Mouse (Mus musculus) heart, adult 2 months (tissue): ENCODE data around the gene Magt1. TPM values are rescaled to one million over a fixed set of nuclear protein-coding genes. Genes with fewer than 3 reads are reported as not detected.
"Not testable (repeated sequence)": the region's sequence is repeated elsewhere in the genome, so short reads cannot be mapped to it uniquely, and the experiment has no call there.

Source experiments
- DNase-seq, 2 experiments: peaks; one replicate each; pipeline ENCODE4 v3.0.0; 2021
- H3K27ac ChIP-seq: fragments of 200-600 bp; 2 replicates; pipeline ENCODE4 v1.8.1; 2022
- H3K27me3 ChIP-seq: fragments of 200-500 bp; 2 replicates; pipeline ENCODE4 v1.6.1; 2012; ENCODE audit warnings: mild to moderate bottlenecking, low read length, inconsistent platforms, mixed read lengths; ENCODE audit not compliant: control insufficient read depth, insufficient read depth
- H3K36me3 ChIP-seq: fragments of 200-500 bp; 2 replicates; pipeline ENCODE4 v1.6.1; 2012; ENCODE audit warnings: low read length, inconsistent platforms; ENCODE audit not compliant: control insufficient read depth, insufficient read depth
- H3K4me1 ChIP-seq: fragments of 200-500 bp; 2 replicates; pipeline ENCODE4 v1.6.1; 2011; ENCODE audit warnings: low read length; ENCODE audit not compliant: control insufficient read depth, insufficient read depth
- H3K4me3 ChIP-seq: fragments of 200-600 bp; 2 replicates; pipeline ENCODE4 v1.8.1; 2022
- H3K79me2 ChIP-seq: fragments of 200-500 bp; replicated peaks from 2 replicates; pipeline ENCODE4 v1.6.1; 2012; ENCODE audit warnings: mild to moderate bottlenecking, inconsistent platforms, low read length, moderate library complexity, mixed read lengths; ENCODE audit not compliant: control insufficient read depth, insufficient read depth
- H3K9ac ChIP-seq: fragments of 200-500 bp; 2 replicates; pipeline ENCODE4 v1.6.1; 2012; ENCODE audit warnings: low read depth, mild to moderate bottlenecking, control low read depth, inconsistent platforms, low read length, mixed read lengths
- CTCF ChIP-seq: fragments of 200-600 bp; IDR thresholded peaks from 2 replicates; pipeline ENCODE4 v1.8.1; 2022; ENCODE audit warnings: antibody characterized with exemption, mild to moderate bottlenecking, moderate library complexity
- EP300 ChIP-seq: fragments of 200-500 bp; IDR thresholded peaks from 2 replicates; pipeline ENCODE4 v1.6.1; 2011; ENCODE audit warnings: low read depth, low read length, control low read depth; ENCODE audit not compliant: insufficient read depth
- POLR2A ChIP-seq: fragments of 200-500 bp; IDR thresholded peaks from 2 replicates; pipeline ENCODE4 v1.6.1; 2011; ENCODE audit warnings: mild to moderate bottlenecking, low read depth, low read length, control low read depth; ENCODE audit not compliant: insufficient read depth
- WGBS: fragments of 180-500 bp; shearing (Covaris S2); methylation state at CpG from one replicate; pipeline ENCODE4 v1.1.7; 2018; 5-methylcytosine and 5-hydroxymethylcytosine counted together
- intact Hi-C: fragments of 180-260 bp; cut with DNase I; formaldehyde crosslinking; loops from one replicate; pipeline ENCODE4 v1.15.1; 2025
- polyA plus RNA-seq: library from polyadenylated mRNA; depleted of rRNA; stranded (reverse); fragments of >200 nt; gene quantifications from 2 replicates; pipeline ENCODE4 v1.2.3, GENCODE M21; 2012
- total RNA-seq, 2 experiments: library from RNA; stranded (reverse); gene quantifications; 2 replicates each; pipeline ENCODE4 v1.2.3; 2021

Gene Magt1
- total and polyA plus RNA-seq, 3 experiments: 6.6 to 58.3 (median 44.0) TPM

DNA sequence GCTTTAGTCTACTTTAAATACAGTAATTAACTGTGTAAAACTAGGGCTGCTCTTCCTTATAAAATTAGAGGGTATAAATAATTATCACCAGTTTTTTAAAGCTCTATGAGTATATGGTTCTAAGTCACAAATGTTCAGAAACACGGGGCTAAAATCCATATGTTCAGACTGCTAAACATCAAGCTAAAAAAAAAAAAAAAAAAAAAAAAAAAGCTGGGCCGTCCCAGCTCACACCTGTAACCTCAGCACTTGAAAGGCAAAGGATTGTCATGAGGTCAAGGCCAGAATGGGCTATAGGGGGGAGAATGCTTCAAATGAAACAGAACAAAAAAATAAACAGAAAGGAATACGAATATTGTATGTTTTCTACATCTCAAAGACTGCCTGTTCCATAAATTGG is 944 bp downstream of the Magt1 start:
- Histone ChIP-seq H3K9ac (no peak overlapping the region; the same call in 1 of the 2 replicates), H3K4me3 (peak overlapping the region; percentile 72), H3K4me1 (no peaks in the 10 kb centered on the region), H3K36me3 (no peaks in the 10 kb centered on the region), H3K27ac (peak overlapping the region; percentile 92), H3K79me2 (no peaks in the 10 kb centered on the region), H3K27me3 (no peaks in the 10 kb centered on the region)
- WGBS: 23% methylated on average over 3 of the region's 3 CpGs
- TF ChIP-seq EP300: no peak
- TF ChIP-seq CTCF: no peak
- TF ChIP-seq POLR2A: no peak
- no peak for DNase-seq
- intact Hi-C loops: loop anchor here (5.0 kb wide), 2 partner anchors 83 to 143 kb away; partner anchors contain the start of gene Atrx

GRCm38 (mm10) chrX:106001605-106002004 is 10.1 kb downstream of the Magt1 start:
- H3K79me2 ChIP-seq: no peaks in the 10 kb centered on the region
- no peaks in the 10 kb centered on the region; the same call in 1 of the 2 replicates for H3K4me1 ChIP-seq
- no peak for DNase-seq
- intact Hi-C loops: no loop called here
- H3K27ac ChIP-seq: no peak overlapping the region
- 66% methylated on average over 1 of the region's 1 CpGs for WGBS
- H3K9ac ChIP-seq: no peak overlapping the region
- H3K27me3 ChIP-seq: no peaks in the 10 kb centered on the region
- TF ChIP-seq CTCF: no peak
- no peak for TF ChIP-seq EP300
- TF ChIP-seq POLR2A: no peak
- H3K36me3 ChIP-seq: no peaks in the 10 kb centered on the region
- H3K4me3 ChIP-seq: no peak overlapping the region

GRCm38 (mm10) chrX:105957091-105957490 is 54.6 kb downstream of the Magt1 start:
- intact Hi-C loops, H3K9ac ChIP-seq, H3K4me3 ChIP-seq, H3K79me2 ChIP-seq, DNase-seq, H3K27me3 ChIP-seq, H3K36me3 ChIP-seq, H3K4me1 ChIP-seq, H3K27ac ChIP-seq: not testable (repeated sequence)
- WGBS: 66% methylated on average over 14 of the region's 14 CpGs

GRCm38 (mm10) chrX:105953999-105954398 is 57.7 kb downstream of the Magt1 start:
- Histone ChIP-seq H3K9ac (no peak overlapping the region), H3K4me3 (no peak overlapping the region), H3K79me2 (no peaks in the 10 kb centered on the region), H3K27me3 (no peaks in the 10 kb centered on the region), H3K36me3 (no peaks in the 10 kb centered on the region), H3K27ac (no peak overlapping the region), H3K4me1 (no peaks in the 10 kb centered on the region)
- WGBS: 79% methylated on average over 2 of the region's 2 CpGs
- DNase-seq: no peak
- intact Hi-C loops: no loop called here
- TF ChIP-seq POLR2A (no peak), EP300 (no peak), CTCF (no peak)

GRCm38 (mm10) chrX:105946357-105946756 is 65.3 kb downstream of the Magt1 start:
- H3K79me2 ChIP-seq: no peaks in the 10 kb centered on the region
- no peak for DNase-seq

DNA sequence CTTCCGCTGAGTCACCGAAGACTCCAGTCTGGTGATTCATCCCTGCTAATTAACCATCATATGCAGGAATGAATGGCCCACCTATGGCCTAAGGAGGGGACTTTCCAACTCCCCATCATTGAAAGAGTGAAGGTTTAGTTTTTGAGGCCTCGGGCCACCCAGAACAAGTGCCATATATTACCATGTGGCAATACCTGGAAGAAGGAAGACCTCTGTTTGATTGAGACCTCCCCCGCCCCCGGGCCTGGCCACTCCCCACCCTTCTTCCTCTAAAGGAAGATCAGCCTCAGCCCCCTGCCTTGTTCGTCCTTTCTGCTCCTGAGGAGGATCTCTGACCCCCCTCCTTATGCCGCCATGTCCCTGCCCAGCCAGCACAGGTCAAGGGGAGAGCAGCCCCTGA is 72.5 kb downstream of the Magt1 start:
- WGBS: 95% methylated on average over 7 of the region's 7 CpGs
- Histone ChIP-seq H3K36me3 (no peaks in the 10 kb centered on the region), H3K27ac (no peak overlapping the region), H3K4me3 (no peak overlapping the region), H3K79me2 (no peaks in the 10 kb centered on the region), H3K4me1 (no peaks in the 10 kb centered on the region), H3K9ac (no peak overlapping the region), H3K27me3 (no peaks in the 10 kb centered on the region)
- no peak for DNase-seq
- TF ChIP-seq CTCF (no peak), EP300 (no peak), POLR2A (no peak)
- intact Hi-C loops: no loop called here

More at GRCm38 (mm10) chrX:105946357-105946756, 65.3 kb downstream of the Magt1 start:
- no peak overlapping the region for H3K27ac ChIP-seq
- intact Hi-C loops: no loop called here
- no peaks in the 10 kb centered on the region for H3K36me3 ChIP-seq
- no peaks in the 10 kb centered on the region for H3K4me1 ChIP-seq
- TF ChIP-seq CTCF (no peak), POLR2A (no peak), EP300 (no peak)
- 22% methylated on average over 1 of the region's 1 CpGs for WGBS
- H3K9ac ChIP-seq: no peak overlapping the region
- H3K4me3 ChIP-seq: no peak overlapping the region
- H3K27me3 ChIP-seq: no peaks in the 10 kb centered on the region

DNA sequence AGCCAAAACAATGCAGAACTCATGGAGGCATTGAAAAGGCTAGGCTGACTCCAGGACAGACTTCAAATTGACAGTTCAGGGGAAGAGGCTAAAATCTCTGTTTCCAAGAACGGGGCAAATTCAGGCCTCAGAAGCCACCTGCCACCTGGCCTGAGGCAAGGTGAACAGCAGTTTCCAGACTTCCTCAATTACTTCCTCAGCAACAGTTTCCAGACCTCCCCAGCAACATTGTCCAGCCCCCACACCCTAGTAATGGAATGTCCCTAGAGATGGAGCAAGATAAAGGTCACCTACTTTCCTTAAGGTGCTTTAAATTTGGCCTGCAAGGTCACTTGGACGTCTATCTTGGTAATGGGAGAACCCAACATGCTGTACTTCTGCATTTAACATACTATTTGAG is 74.0 kb downstream of the Magt1 start:
- 66% methylated on average over 2 of the region's 2 CpGs for WGBS
- Histone ChIP-seq H3K4me3 (no peak overlapping the region), H3K36me3 (no peaks in the 10 kb centered on the region), H3K27ac (no peak overlapping the region), H3K27me3 (no peaks in the 10 kb centered on the region), H3K79me2 (no peaks in the 10 kb centered on the region), H3K9ac (no peak overlapping the region), H3K4me1 (no peaks in the 10 kb centered on the region)
- DNase-seq: no peak
- intact Hi-C loops: no loop called here
- TF ChIP-seq POLR2A (no peak), EP300 (no peak), CTCF (no peak)
